Mouse (Mus musculus): ENCODE results near the gene Alkal2.

Alkal2 gene

DNA sequence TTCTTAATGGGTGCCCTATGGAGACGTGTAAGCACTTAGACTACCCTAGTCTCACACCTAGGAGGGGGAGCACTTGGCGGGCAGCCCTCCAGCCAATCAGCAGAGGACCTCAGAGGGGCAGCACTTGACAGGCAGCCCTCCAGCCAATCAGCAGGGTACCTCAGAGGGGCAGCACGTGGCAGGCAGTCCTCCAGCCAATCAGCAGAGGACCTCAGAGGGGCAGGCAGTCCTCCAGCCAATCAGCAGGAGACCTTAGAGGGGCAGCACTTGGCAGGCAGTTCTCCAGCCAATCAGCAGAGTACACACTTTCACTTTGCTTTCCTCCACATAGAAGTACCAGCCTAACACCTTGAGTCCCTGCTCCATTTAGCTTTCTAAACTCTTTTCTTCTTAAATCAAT is 38.3 kb downstream of the Alkal2 start:
- no peak for DNase-seq (ENCODE audit: low read depth, low spot score)

DNA sequence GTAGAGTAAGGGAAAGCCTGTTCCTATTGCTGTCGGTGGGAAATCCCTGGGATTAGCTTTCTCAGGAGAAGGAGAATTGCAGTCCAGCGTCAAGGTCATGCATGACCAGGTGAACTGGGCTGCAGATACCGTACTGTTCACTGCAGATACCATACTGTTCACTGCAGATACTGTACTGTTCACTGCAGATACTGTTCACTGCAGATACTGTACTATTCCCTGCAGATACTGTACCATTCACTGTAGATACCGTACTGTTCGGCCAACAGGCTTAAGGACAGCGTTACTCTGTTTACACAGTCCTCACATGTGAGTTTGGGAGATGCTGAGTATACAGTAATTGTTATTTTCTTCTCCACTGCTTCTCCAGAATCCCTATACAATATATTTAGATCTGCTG is 44.1 kb downstream of the Alkal2 start:
- no peak for DNase-seq (ENCODE audit: low read depth, low spot score)

DNA sequence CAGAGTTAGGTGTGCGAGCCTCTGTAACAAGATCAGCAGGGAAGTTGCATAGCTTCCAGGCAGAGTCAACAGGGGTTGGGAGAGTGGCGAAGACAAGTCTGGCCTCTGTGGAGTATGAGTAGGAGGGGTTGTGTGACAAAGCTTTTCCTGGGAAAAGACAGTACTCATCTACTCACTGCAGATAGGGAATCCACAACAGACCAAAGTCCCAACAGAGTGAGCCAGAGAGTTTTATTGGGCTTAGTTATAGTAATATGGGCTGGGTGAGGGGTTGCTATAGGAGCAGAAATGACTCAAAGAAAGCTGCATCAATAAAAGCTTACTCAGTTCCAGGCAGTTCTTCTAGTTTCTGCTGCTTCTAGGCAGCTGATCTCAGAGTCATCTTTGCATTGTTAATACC is 49.2 kb downstream of the Alkal2 start:
- DNase-seq (ENCODE audit: low read depth, low spot score): no peak

DNA sequence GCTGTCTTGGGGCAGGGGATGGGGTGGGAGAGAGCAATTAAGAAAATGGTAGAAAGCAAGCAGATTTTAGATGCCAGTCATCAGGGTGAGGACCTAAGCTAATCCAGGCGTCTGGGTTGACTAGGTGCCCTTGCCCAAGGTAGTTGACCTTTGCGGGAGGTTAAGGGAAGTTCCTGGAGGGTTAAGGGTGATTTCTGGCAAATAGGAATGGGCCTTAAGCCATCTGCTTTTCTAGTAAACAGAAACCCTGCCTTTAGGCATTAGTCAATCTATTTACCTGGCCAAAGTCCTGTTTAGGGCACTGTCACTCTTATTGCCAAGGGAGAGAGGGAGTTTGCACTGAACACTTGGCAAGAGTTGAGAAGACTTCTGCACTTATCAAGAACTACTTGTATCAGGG is 52.8 kb downstream of the Alkal2 start:
- no peak for DNase-seq (ENCODE audit: low read depth, low spot score)
